ENCODE assay signal across 14 mouse cellular contexts in genomic region chr2:131265056-131265455, GRCm38 (mm10). TPM values are rescaled to one million over a fixed set of nuclear protein-coding genes. Genes with fewer than 3 reads are reported as not detected.
A peak's percentile ranks its signal among the peaks of the same experiment; 100 is the strongest.
DNase-seq lines count a peak whose midpoint lies in the region; ATAC-seq and TF ChIP-seq lines count a peak whose summit lies in the region.
"Had no signal": no experiment of that assay in that cellular context is flagged by ENCODE, and none has a peak within 500 bp of the region (broad histone marks: within the 10 kb centered on the region; RNA-seq: fewer than 3 reads in every experiment).

No protein-coding gene starts in this region.

- no peaks in the 10 kb centered on the region for H3K9me3 ChIP-seq in hindbrain, embryonic 10.5 days
- H3K9me3 ChIP-seq in hindbrain, postnatal 0 days (ENCODE audit: low read length): no peaks in the 10 kb centered on the region
- H3K9me3 ChIP-seq in midbrain, embryonic 12.5 days: no peaks in the 10 kb centered on the region
- H3K9me3 ChIP-seq in midbrain, embryonic 11.5 days (ENCODE audit: control insufficient read depth, low read length): no peaks in the 10 kb centered on the region
- no peaks in the 10 kb centered on the region for H3K9me3 ChIP-seq in forebrain, embryonic 15.5 days
- H3K9me3 ChIP-seq in liver, embryonic 15.5 days (replicated peaks): no peaks in the 10 kb centered on the region

- ATAC-seq in hindbrain, postnatal 0 days: no peak
- no peak for ATAC-seq in midbrain, embryonic 12.5 days (ENCODE audit: low FRiP score, low read depth)
- no peak for ATAC-seq in midbrain, embryonic 11.5 days (ENCODE audit: low FRiP score)
- no peak for ATAC-seq in forebrain, embryonic 15.5 days (replicated peaks)
- ATAC-seq in liver, embryonic 15.5 days (ENCODE audit: insufficient read depth): no peak

- no peak overlapping the region for H3K4me2 ChIP-seq in hindbrain, postnatal 0 days (ENCODE audit: low read depth, low read length)
- peak overlapping the region; percentile 79; the same call in 1 of the 2 replicates for H3K4me2 ChIP-seq in midbrain, embryonic 12.5 days (replicated peaks)
- no peak overlapping the region for H3K4me2 ChIP-seq in midbrain, embryonic 11.5 days
- H3K4me2 ChIP-seq in forebrain, embryonic 15.5 days (replicated peaks): no peak overlapping the region
- peak overlapping the region; percentile 73 for H3K4me2 ChIP-seq in liver, embryonic 15.5 days

- H3K4me1 ChIP-seq in hindbrain, embryonic 10.5 days (replicated peaks): peaks cover 38% of the 10 kb centered on the region
- no peaks in the 10 kb centered on the region for H3K4me1 ChIP-seq in hindbrain, postnatal 0 days (ENCODE audit: insufficient read depth, low read length)
- peaks cover 28% of the 10 kb centered on the region for H3K4me1 ChIP-seq in midbrain, embryonic 12.5 days
- H3K4me1 ChIP-seq in midbrain, embryonic 11.5 days (ENCODE audit: control insufficient read depth, insufficient read depth, low read length): peaks cover 16% of the 10 kb centered on the region
- peaks cover 51% of the 10 kb centered on the region for H3K4me1 ChIP-seq in forebrain, embryonic 15.5 days
- H3K4me1 ChIP-seq in liver, embryonic 15.5 days (replicated peaks): peaks cover 57% of the 10 kb centered on the region

- no peak for TF ChIP-seq CTCF in hindbrain, postnatal 0 days (IDR thresholded peaks at IDR 0.05; ENCODE audit: low read depth)

- no peaks in the 10 kb centered on the region for H3K27me3 ChIP-seq in hindbrain, embryonic 10.5 days (ENCODE audit: insufficient read depth, poor library complexity, severe bottlenecking)
- H3K27me3 ChIP-seq in hindbrain, postnatal 0 days (ENCODE audit: insufficient read depth, low read length): no peaks in the 10 kb centered on the region
- no peaks in the 10 kb centered on the region for H3K27me3 ChIP-seq in midbrain, embryonic 12.5 days
- no peaks in the 10 kb centered on the region for H3K27me3 ChIP-seq in midbrain, embryonic 11.5 days (ENCODE audit: control insufficient read depth, insufficient read depth, low read length)
- no peaks in the 10 kb centered on the region for H3K27me3 ChIP-seq in forebrain, embryonic 15.5 days
- no peaks in the 10 kb centered on the region for H3K27me3 ChIP-seq in liver, embryonic 15.5 days
- H3K27me3 ChIP-seq: CH12.LX had no signal

- H3K9ac ChIP-seq in hindbrain, postnatal 0 days (replicated peaks; ENCODE audit: low read length): no peak overlapping the region
- H3K9ac ChIP-seq in midbrain, embryonic 12.5 days (replicated peaks): no peak overlapping the region
- no peak overlapping the region; the same call in 1 of the 2 replicates for H3K9ac ChIP-seq in midbrain, embryonic 11.5 days (ENCODE audit: low read length)
- H3K9ac ChIP-seq in forebrain, embryonic 15.5 days (replicated peaks): 0 out of 2 replicates have a peak overlapping the region, but pooled peaks have one; percentile 13
- H3K9ac ChIP-seq in liver, embryonic 15.5 days: peak overlapping the region; percentile 96; the same call in 1 of the 2 replicates

- H3K36me3 ChIP-seq in hindbrain, embryonic 10.5 days: peaks cover 26% of the 10 kb centered on the region
- H3K36me3 ChIP-seq in hindbrain, postnatal 0 days (ENCODE audit: insufficient read depth, low read length): no peaks in the 10 kb centered on the region
- no peaks in the 10 kb centered on the region for H3K36me3 ChIP-seq in midbrain, embryonic 12.5 days
- H3K36me3 ChIP-seq in midbrain, embryonic 11.5 days (ENCODE audit: control insufficient read depth, insufficient read depth, low read length): no peaks in the 10 kb centered on the region
- H3K36me3 ChIP-seq in forebrain, embryonic 15.5 days: no peaks in the 10 kb centered on the region
- H3K36me3 ChIP-seq in liver, embryonic 15.5 days (replicated peaks): peaks cover 24% of the 10 kb centered on the region

- WGBS in hindbrain, embryonic 10.5 days: 86% methylated on average over 2 of the region's 2 CpGs
- 69% methylated on average over 2 of the region's 2 CpGs for WGBS in hindbrain, postnatal 0 days
- WGBS in midbrain, embryonic 12.5 days: 81% methylated on average over 2 of the region's 2 CpGs
- WGBS in midbrain, embryonic 11.5 days: 80% methylated on average over 2 of the region's 2 CpGs
- WGBS in forebrain, embryonic 15.5 days: 64% methylated on average over 2 of the region's 2 CpGs
- 89% methylated on average over 2 of the region's 2 CpGs for WGBS in liver, embryonic 15.5 days (ENCODE audit: insufficient replicate concordance)

- 0 out of 2 replicates have a peak overlapping the region, but pooled peaks have one; percentile 89 for H3K4me3 ChIP-seq in hindbrain, embryonic 10.5 days
- no peak overlapping the region for H3K4me3 ChIP-seq in hindbrain, postnatal 0 days (ENCODE audit: low read length)
- no peak overlapping the region for H3K4me3 ChIP-seq in midbrain, embryonic 12.5 days
- no peak overlapping the region for H3K4me3 ChIP-seq in midbrain, embryonic 11.5 days (ENCODE audit: low read depth, low read length)
- H3K4me3 ChIP-seq in forebrain, embryonic 15.5 days: no peak overlapping the region
- H3K4me3 ChIP-seq in liver, embryonic 15.5 days (replicated peaks): no peak overlapping the region

- no peak overlapping the region for H3K27ac ChIP-seq in hindbrain, embryonic 10.5 days
- H3K27ac ChIP-seq in hindbrain, postnatal 0 days: no peak overlapping the region
- no peak overlapping the region for H3K27ac ChIP-seq in midbrain, embryonic 12.5 days (replicated peaks)
- H3K27ac ChIP-seq in midbrain, embryonic 11.5 days (ENCODE audit: low read depth, low read length): no peak overlapping the region
- H3K27ac ChIP-seq in forebrain, embryonic 15.5 days (replicated peaks): no peak overlapping the region
- H3K27ac ChIP-seq in liver, embryonic 15.5 days (replicated peaks): peak overlapping the region; percentile 100; the same call in 1 of the 2 replicates

- no peak for DNase-seq in hindbrain, embryonic 10.5 days (ENCODE audit: low spot score)
- DNase-seq in hindbrain, postnatal 0 days (ENCODE audit: low spot score): no peak
- DNase-seq in midbrain, embryonic 11.5 days (ENCODE audit: low spot score, missing footprints): no peak
- DNase-seq in ovary, adult 18-20 months (ENCODE audit: low spot score): no peak
- DNase-seq: adrenal gland, adult 8-10 months; cerebellum, adult 11 months; gastrocnemius, postnatal 10 days; kidney, postnatal 10 days; layer of hippocampus, adult 9-11 months; lung, postnatal 14 days had no signal

RNA-seq across cellular contexts. Expression of gene Pank2, which starts 2.8 kb away (rescaled TPM):
- polyA plus RNA-seq in hindbrain, embryonic 10.5 days (2016; fragmentation: Nextera tagmentation; extraction: Ambion mirVana): 44.9 and 46.8 TPM in 2 replicates
- total RNA-seq in hindbrain, postnatal 0 days (2014; rRNA removed): 33.6 and 35.2 TPM in 2 replicates
- 24.9 and 26.5 TPM in 2 replicates for polyA plus RNA-seq in hindbrain, postnatal 0 days (2015; fragmentation: Nextera tagmentation; extraction: Ambion mirVana)
- 61.9 and 72.8 TPM in 2 replicates for polyA plus RNA-seq in midbrain, embryonic 12.5 days (2016; fragmentation: Nextera tagmentation; extraction: Ambion mirVana)
- 61.1 and 70.3 TPM in 2 replicates for polyA plus RNA-seq in midbrain, embryonic 11.5 days (2014; fragmentation: Nextera tagmentation; extraction: Ambion mirVana)
- 36.4 and 37.0 TPM in 2 replicates for polyA plus RNA-seq in forebrain, embryonic 15.5 days (2015; fragmentation: Nextera tagmentation; extraction: Ambion mirVana)
- 21.7 and 22.0 TPM in 2 replicates for polyA plus RNA-seq in liver, embryonic 15.5 days (2015; fragmentation: Nextera tagmentation; extraction: Ambion mirVana)

RNA-seq across cellular contexts. Expression of gene Mavs, which starts 31.2 kb away (rescaled TPM):
- 16.4 and 19.0 TPM in 2 replicates for polyA plus RNA-seq in hindbrain, embryonic 10.5 days (2016; fragmentation: Nextera tagmentation; extraction: Ambion mirVana)
- total RNA-seq in hindbrain, postnatal 0 days (2014; rRNA removed): 11.3 and 17.4 TPM in 2 replicates
- polyA plus RNA-seq in hindbrain, postnatal 0 days (2015; fragmentation: Nextera tagmentation; extraction: Ambion mirVana): 6.1 and 6.7 TPM in 2 replicates
- 12.3 and 13.8 TPM in 2 replicates for polyA plus RNA-seq in midbrain, embryonic 12.5 days (2016; fragmentation: Nextera tagmentation; extraction: Ambion mirVana)
- 11.0 and 13.3 TPM in 2 replicates for polyA plus RNA-seq in midbrain, embryonic 11.5 days (2014; fragmentation: Nextera tagmentation; extraction: Ambion mirVana)
- 5.9 and 6.4 TPM in 2 replicates for polyA plus RNA-seq in forebrain, embryonic 15.5 days (2015; fragmentation: Nextera tagmentation; extraction: Ambion mirVana)
- 29.8 and 33.5 TPM in 2 replicates for polyA plus RNA-seq in liver, embryonic 15.5 days (2015; fragmentation: Nextera tagmentation; extraction: Ambion mirVana)

RNA-seq across cellular contexts. Expression of gene Ap5s1, which starts 58.2 kb away (rescaled TPM):
- 27.2 and 32.7 TPM in 2 replicates for polyA plus RNA-seq in hindbrain, embryonic 10.5 days (2016; fragmentation: Nextera tagmentation; extraction: Ambion mirVana)
- 63.0 and 67.6 TPM in 2 replicates for total RNA-seq in hindbrain, postnatal 0 days (2014; rRNA removed)
- 37.1 and 37.5 TPM in 2 replicates for polyA plus RNA-seq in hindbrain, postnatal 0 days (2015; fragmentation: Nextera tagmentation; extraction: Ambion mirVana)
- polyA plus RNA-seq in midbrain, embryonic 12.5 days (2016; fragmentation: Nextera tagmentation; extraction: Ambion mirVana): 25.6 and 28.7 TPM in 2 replicates
- 26.6 and 29.4 TPM in 2 replicates for polyA plus RNA-seq in midbrain, embryonic 11.5 days (2014; fragmentation: Nextera tagmentation; extraction: Ambion mirVana)
- 36.5 and 37.0 TPM in 2 replicates for polyA plus RNA-seq in forebrain, embryonic 15.5 days (2015; fragmentation: Nextera tagmentation; extraction: Ambion mirVana)
- polyA plus RNA-seq in liver, embryonic 15.5 days (2015; fragmentation: Nextera tagmentation; extraction: Ambion mirVana): 16.6 and 18.3 TPM in 2 replicates

Comparison
In these comparisons a context has a peak if more than half of its experiments do, and no peak if none do; other contexts are left out.
1. H3K4me2 ChIP-seq: peak in midbrain, embryonic 12.5 days (single experiment) and liver, embryonic 15.5 days (single experiment); none in hindbrain, postnatal 0 days (single experiment), midbrain, embryonic 11.5 days (single experiment) and forebrain, embryonic 15.5 days (single experiment).
2. H3K9ac ChIP-seq: peak in forebrain, embryonic 15.5 days (single experiment) and liver, embryonic 15.5 days (single experiment); none in hindbrain, postnatal 0 days (single experiment), midbrain, embryonic 12.5 days (single experiment) and midbrain, embryonic 11.5 days (single experiment).